Mouse (Mus musculus) olfactory bulb, adult 2 months (tissue): ENCODE results near the gene Fsip1.

Source experiments
- CTCF ChIP-seq: fragments of 200-500 bp; IDR thresholded peaks from 2 replicates; pipeline ENCODE4 v1.5.1; 2012; ENCODE audit warnings: low read depth, mild to moderate bottlenecking, low read length, moderate library complexity; ENCODE audit not compliant: insufficient read depth
- POLR2A ChIP-seq: fragments of 200-500 bp; IDR thresholded peaks from 2 replicates; pipeline ENCODE4 v1.6.1; 2012; ENCODE audit warnings: mild to moderate bottlenecking, low read depth, low read length, moderate library complexity; ENCODE audit not compliant: insufficient read depth

GRCm38 (mm10) chr2:118116754-118117290, 139.9 kb downstream of the Fsip1 start:
- TF ChIP-seq CTCF (no peak), POLR2A (no peak)
